Mouse (Mus musculus): ENCODE data around the gene Vkorc1.

The Vkorc1 gene

GRCm38 (mm10) chr7:127876467-127877348, 18.7 kb downstream of the Vkorc1 start, which contains the start of gene Zfp668:
Gene Zfp668 (minus strand): TSS chr7:127876828.
- WGBS, result under 1% methylated on average over 60 of the region's 60 CpGs

DNA sequence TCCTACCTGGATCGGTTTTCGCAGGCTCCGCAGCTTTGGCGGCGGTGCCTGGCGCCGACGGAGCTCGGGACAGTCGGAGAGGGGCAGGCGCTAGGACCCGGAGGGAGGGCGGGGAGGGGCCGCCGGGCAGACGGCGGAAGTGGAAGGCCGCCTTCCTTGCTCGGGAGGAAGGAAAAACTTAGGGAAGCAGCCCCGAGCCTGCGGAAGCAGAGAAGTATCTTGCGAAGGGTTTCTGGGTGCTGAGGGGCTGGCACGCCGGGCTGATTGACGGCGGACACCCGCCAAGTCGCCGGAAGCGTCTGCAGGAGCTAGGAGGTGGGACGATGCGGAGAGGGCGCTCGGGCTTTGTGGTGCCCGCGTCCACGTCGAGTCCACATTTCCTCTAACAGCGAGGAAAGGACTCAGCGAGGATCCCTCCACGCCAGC, 19.4 kb downstream of the Vkorc1 start, which contains the start of gene Zfp646:
Gene Zfp646, plus strand, starts transcription at position 181 of the 426 bp plus-strand sequence.
- WGBS, result under 1% methylated on average over 41 of the region's 41 CpGs

GRCm38 (mm10) chr7:127875627-127876001, 19.8 kb downstream of the Vkorc1 start:
- 1% methylated on average over 38 of the region's 43 CpGs for WGBS

- WGBS, result 4% methylated on average over 20 of the region's 20 CpGs
Measured at GRCm38 (mm10) chr7:127874812-127875626, 20.4 kb downstream of the Vkorc1 start.

DNA sequence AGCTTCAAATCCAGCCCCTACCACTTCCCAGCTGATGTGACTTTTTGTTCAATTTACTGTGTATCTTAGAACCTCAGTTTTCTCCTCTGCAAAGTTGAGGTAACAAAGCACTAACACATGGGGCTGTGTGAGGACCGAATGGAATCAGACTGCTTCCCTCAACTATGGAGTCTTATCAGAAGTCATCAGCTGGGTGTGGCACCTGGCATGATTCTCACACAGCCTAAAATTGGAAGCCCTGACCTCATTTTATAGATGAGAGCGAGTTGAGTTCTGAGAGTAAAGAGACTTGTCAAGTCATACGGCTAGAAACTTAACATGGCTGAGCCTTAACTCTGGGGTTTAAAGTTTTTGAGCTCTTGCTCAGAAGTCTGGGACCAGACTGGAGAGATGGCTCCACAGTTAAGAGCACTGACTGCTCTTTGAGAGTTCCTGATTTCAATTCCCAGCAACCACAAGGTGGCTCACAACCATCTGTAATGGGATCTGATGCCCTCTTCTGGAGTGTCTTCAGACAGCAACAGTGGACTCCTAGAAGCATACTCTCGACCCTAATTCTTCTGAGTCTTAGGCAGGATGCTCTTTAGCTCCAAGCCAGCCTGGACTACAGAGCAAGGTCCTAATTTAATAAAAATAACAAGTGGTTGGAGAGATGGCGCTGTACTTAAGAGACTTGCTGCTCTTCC, 25.1 kb downstream of the Vkorc1 start:
- WGBS, result 66% methylated on average over 5 of the region's 5 CpGs

DNA sequence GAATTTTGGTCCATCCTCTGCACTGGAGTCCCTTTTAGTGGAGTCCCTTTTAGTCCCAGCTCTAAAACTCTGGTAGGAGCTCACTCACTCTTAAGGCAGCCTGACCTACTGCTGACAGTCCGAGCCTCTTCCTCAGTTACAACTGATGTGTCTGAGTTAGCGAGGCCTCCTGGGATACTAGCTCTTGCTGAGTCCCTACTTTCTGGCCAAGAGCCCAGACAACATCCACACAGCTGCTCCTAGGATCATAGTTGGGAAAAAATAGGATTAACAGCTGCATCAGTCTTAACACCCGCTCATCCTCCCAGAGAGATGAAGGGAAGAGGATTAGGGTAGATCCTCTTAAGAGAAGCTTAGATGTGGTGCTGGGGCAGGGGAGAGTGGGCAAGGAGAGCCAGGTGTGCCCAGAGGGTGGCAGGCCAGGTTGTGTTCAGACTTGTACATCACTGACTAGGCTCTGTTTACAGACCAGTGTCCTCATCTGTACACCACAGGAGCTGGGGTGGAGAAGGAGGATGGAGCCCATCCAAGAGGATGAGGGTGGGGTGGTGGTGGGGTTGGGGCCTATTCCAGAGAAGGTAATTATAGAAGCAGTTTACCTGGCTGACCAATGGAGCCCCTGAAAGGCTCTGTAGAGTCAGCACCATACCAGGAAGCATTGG, 26.1 kb downstream of the Vkorc1 start:
- WGBS, result 33% methylated on average over 3 of the region's 3 CpGs

GRCm38 (mm10) chr7:127867641-127868040, 27.8 kb downstream of the Vkorc1 start:
- WGBS, result 98% methylated on average over 18 of the region's 18 CpGs

- 94% methylated on average over 12 of the region's 12 CpGs for WGBS
Measured at GRCm38 (mm10) chr7:127866434-127866833, 29.0 kb downstream of the Vkorc1 start.

DNA sequence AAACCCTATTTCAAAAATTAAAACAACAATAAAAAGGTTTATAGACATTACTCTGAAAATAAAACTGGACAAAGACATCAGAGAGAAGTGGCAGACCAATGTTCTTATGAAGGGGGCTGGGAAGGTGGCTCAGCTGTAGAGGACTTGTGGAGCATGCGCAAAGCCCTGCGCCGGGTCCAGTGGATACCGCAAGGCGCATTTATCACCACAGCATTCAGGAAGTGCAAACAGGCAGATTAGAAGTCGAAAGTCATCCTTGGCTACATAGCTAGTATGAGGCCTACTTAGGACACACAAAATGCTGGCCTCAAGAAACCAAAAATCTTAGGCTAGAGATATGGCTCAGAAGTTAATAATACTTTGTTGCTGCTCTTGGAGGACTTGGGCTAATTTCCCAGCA, 37.2 kb downstream of the Vkorc1 start:
- 96% methylated on average over 6 of the region's 6 CpGs for WGBS

- 57% methylated on average over 5 of the region's 5 CpGs for WGBS
Measured at GRCm38 (mm10) chr7:127850906-127851305, 44.5 kb downstream of the Vkorc1 start.

GRCm38 (mm10) chr7:127849973-127850875, 45.2 kb downstream of the Vkorc1 start:
- 61% methylated on average over 6 of the region's 6 CpGs for WGBS

Data from cerebral cortex, adult 2 months (tissue).